Mouse (Mus musculus) neutrophil, adult 5-6 weeks (primary cell): ENCODE data around the gene Nxnl2. TPM values are rescaled to one million over a fixed set of nuclear protein-coding genes. Genes with fewer than 3 reads are reported as not detected.
"Not testable (repeated sequence)": the region's sequence is repeated elsewhere in the genome, so short reads cannot be mapped to it uniquely, and the experiment has no call there.

ENCODE experiments used
- ATAC-seq: fragments of 151-379, 151-347 bp; 2 replicates; pipeline ENCODE4 v1.8.0; 2017; ENCODE audit warnings: mild to moderate bottlenecking, moderate TSS enrichment; ENCODE audit not compliant: insufficient number of reproducible peaks, poor library complexity, low FRiP score, severe bottlenecking; ENCODE audit errors: extremely low read depth
- total RNA-seq: library from RNA; stranded (forward); fragments of 200-1000 nt; gene quantifications from 2 replicates; pipeline ENCODE4 v1.2.3, GENCODE M21; 2017

Nxnl2 gene
- total RNA-seq, 1 experiment from 2014 or later, result 0.35 TPM

GRCm38 (mm10) chr13:51170215-51170614, 607 bp upstream of the Nxnl2 start:
- ATAC-seq, result no peak

DNA sequence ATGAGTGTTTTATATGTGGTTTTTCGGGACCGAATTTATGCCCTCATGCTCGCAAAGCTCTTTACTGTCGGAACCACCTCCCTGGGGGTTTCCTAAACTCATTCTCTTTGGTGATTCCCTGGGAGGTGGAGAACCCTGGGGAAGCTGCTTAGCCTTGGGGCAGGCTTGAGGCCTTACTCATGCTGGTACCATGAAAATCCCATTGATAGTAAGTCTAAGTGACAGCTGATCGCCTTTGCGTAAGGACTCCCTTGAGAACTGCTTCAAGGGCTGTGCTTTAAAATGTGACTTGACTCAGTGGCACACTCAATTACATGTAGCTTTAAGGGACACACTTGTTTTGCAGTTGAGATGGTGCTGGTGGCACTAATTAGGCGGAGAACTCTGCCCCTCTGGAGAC, 1.8 kb downstream of the Nxnl2 start:
- ATAC-seq, result no peak

DNA sequence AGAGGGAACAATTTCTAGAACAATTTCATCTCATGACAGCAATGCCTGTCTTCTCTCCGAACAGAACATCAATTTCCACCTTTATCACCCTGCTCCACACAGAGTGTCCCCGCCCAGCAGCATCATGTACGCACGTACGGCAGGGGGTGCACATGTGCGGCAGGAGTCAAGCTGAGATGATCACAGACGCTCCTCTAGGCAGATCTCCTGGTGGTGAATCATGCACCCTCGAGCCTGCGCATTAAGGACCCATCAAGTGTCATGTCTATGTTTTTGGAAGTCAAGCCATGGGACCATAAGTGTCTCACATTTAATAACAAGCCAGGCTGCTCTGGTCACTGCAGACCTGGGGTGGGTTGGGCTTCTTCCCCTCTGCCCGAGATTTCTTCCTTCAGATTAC, 8.1 kb downstream of the Nxnl2 start:
- no peak for ATAC-seq

DNA sequence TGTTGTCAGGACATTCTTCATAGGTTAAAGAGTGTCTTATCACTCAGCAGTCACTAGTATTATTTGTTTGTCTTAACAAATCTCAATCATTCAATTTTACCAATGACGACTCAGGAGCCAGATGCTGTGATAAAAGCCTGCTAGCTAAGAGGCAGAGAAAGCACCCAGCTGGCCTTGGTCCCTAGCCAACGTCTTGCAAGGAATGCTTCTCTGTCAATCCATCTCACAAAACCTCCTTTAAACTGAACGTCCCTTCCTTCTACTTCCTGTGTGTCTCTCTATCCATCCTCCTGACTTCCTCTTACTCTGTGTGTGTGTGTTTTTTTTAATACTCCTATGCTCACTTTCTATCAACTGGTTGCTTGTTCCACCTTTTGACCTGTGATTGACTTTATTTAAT, 8.5 kb downstream of the Nxnl2 start:
- ATAC-seq, result no peak

- ATAC-seq, result no peak
Measured at GRCm38 (mm10) chr13:51182236-51182635, 11.4 kb downstream of the Nxnl2 start.

- no peak for ATAC-seq
Measured at GRCm38 (mm10) chr13:51184896-51185295, 14.1 kb downstream of the Nxnl2 start.

DNA sequence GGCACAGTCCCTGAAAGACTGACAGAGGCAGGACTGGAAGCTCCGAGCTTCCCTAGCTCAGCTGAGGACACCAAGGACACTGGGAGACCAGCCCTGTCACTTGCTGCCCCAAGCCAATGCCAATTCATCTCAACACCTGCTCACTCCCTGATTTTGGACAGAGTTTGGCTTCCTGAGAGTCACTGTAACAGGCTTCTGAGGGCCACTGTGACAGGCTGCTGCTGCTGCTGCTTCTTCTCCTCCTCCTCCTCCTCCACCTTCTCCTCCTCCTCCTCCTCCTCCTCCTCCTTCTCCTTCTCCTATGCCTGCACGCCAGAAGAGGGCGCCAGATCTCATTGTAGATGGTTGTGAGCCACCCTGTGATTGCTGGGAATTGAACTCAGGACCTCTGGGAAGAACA, 19.5 kb downstream of the Nxnl2 start:
- ATAC-seq, result no peak

GRCm38 (mm10) chr13:51191416-51192140, 20.8 kb downstream of the Nxnl2 start:
- ATAC-seq, result no peak

DNA sequence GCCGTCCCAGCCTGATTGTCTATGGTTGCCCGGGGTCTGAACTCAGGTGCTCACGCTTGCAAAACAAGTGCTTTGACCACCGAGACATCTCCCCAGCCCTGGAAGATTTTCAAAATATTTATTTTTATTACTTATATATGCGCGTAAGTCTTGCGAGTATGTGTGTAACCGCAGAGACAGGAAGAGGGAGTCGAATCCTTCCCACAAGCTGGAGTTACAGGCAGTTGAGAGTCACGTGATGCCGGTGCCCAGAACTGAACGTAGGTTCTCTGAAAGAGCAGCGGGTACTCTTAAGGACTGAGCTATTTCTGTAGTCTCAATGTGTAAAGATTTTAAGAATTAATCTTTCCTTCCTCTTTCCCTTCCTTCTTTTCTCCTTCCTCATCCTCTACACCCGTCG, 23.1 kb downstream of the Nxnl2 start:
- ATAC-seq, result no peak

DNA sequence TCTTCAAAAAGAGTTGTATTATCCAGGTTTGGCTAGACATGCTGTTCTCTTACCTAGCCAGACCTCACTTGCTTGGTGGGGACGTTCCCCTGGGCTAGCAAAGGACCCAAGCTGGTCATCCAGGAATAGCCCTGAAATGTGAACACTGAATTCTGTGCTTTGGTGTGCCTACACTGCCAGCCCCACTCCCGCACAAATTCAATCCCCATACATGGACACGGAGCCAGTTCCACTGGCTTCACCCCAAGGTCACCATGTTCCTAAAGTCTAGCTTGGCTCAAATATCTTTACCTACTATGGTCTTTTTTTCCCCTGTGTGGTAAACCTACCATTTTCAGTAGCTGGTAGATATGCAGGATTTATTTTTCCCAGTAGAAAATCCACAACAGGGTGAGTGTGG, 26.9 kb downstream of the Nxnl2 start:
- ATAC-seq, result no peak

DNA sequence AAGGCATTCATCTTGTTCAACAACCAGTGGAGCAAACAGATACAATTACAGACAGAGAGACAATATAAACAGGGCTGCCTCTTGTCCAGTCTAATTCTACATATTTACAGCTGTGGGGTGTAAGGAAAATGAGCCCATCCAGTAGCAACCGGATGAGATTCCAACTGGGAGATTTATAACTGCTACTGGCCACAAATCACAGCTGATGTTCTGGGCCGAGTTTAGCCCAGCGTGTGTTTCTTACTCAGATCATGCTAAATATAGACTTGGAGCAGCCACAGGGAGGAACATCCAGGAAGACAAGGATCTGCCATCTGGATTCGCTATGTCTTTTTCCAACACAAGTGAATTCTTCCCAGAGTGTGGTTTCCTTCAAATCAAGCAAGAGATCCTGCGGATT, 27.4 kb downstream of the Nxnl2 start:
- ATAC-seq, result no peak

GRCm38 (mm10) chr13:51201985-51202843, 31.4 kb downstream of the Nxnl2 start:
- ATAC-seq, result not testable (repeated sequence)

GRCm38 (mm10) chr13:51202844-51203173, 32.0 kb downstream of the Nxnl2 start:
- ATAC-seq, result not testable (repeated sequence)

DNA sequence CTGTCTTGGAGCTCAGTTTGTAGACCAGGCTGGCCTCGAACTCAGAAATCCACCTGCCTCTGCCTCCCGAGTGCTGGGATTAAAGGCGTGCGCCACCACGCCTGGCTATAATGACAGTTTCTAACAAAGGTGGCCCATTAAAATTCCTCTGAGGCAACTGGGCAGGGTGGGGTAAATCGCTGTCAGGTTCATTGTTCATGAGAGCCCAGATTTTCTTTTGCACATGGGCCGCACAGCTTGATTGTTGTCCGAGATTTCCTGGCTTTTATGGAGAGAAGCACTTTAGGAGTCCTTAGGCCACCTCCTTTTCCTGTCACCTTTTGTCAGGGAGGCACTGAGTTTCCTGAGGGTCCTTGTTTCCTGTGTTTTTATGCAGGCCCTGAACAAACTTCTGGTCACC, 32.6 kb downstream of the Nxnl2 start:
- ATAC-seq, result no peak

GRCm38 (mm10) chr13:51204081-51204480, 33.3 kb downstream of the Nxnl2 start:
- ATAC-seq, result not testable (repeated sequence)

GRCm38 (mm10) chr13:51207965-51208364, 37.1 kb downstream of the Nxnl2 start:
- no peak for ATAC-seq

DNA sequence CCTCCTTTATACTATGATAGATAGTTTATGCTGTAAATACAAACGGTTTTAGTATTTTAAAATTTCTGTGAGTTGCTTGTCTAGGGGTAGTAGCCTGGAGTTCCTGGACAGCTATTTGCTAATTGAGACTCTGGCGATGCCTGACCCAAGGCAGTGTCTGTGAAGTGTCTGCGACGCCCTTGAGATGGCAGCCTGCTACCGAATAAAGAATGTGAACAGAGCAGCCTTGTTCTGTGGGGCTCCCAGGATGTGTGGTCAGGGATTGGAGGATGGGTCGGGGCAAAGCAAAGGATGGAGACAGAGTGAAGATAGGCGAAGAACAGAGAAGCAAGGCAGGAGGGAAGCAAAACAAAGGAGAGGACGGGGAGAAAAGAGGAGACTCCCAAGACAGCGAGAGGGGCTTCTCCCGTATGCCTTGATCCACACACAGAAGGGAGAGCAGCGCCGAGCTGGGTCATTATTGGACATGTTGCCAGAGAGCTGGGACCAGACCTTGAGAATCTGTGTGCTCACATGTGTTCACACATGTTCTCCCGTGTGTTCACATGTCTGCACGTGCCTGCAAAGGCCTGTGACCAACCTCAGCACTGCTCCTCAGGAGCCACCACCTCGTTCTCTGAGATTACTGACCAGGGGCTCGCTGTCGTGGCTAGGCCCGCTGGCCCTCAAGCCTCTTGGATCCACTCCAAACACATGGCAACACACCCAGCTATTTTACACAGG, 37.7 kb downstream of the Nxnl2 start:
- ATAC-seq, result no peak

DNA sequence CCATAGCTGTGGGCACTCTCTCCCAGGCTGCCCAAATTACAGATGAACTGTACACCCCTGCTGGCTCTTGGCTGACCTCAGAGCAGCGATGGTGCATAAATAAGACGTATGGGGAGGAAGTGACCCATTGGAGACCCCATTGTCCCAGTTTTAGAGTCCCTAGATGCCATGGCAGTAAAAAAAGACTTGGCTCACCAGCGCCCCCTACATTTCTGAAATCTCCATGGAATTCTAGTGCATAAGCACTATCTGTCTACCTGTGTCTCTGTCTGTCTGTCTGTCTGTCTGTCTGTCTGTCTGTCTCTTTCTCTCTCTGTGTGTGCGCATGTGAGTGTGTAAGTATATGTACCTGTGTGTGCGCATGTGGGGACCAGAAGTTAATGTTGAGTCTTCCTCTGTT, 39.8 kb downstream of the Nxnl2 start:
- ATAC-seq, result no peak

DNA sequence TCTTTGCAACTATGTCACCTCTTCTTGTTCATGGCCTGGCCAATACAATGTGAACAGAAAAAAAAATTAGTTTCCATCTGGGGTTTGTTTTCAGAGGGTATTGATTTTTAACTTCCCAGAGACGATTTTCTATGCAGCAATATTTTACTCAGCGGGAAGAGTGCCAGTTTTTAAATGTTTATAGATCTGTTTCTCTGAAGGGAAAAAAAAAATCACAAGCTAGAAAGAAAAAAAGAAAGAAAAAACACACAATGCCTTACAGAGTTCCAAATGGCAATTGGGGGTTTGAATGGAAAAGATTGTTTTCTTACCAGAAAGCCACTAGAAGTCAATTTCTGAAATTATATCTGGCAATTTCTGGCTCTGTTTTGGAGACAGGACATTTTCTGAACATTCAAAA, 43.9 kb downstream of the Nxnl2 start:
- no peak for ATAC-seq

DNA sequence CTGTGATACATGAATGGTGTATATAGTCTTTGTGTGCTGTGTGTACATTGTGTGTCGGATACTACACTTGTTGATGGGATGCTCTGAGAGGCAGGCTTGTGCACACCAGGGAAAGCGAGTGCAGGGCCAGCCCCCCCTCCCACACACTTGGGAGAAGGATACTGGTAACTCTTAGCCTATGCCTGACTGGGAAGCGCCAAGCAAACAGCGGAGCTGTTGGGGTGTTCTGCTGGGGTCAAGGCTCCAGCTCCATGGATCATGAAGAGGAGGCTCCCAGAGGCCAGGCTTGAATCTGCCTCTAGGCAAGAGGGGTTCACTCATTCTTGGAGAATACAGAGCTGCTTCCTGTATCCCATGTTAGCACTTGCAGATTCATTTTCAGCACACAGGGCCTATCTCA, 50.1 kb downstream of the Nxnl2 start:
- ATAC-seq, result no peak
